ENCODE assay signal across 8 mouse cellular contexts in genomic region chr1:153730671-153731070, GRCm38 (mm10). TPM values are rescaled to one million over a fixed set of nuclear protein-coding genes. Genes with fewer than 3 reads are reported as not detected.
DNase-seq lines count a peak whose midpoint lies in the region; ATAC-seq and TF ChIP-seq lines count a peak whose summit lies in the region.
"Had no signal": no experiment of that assay in that cellular context is flagged by ENCODE, and none has a peak within 500 bp of the region (broad histone marks: within the 10 kb centered on the region; RNA-seq: fewer than 3 reads in every experiment).

No protein-coding gene starts in this region.

- WGBS in lung, embryonic 16.5 days, result 28% methylated on average over 3 of the region's 3 CpGs
- WGBS in lung, adult 2 months, result 30% methylated on average over 3 of the region's 3 CpGs
- WGBS in heart, embryonic 12.5 days, result 19% methylated on average over 3 of the region's 3 CpGs
- WGBS in forebrain, embryonic 11.5 days, result 65% methylated on average over 3 of the region's 3 CpGs

- 0 out of 2 replicates have a peak, but pooled peaks have one; percentile 28 for ATAC-seq in lung, embryonic 16.5 days (ENCODE audit: low read depth)
- peak; percentile 75 for ATAC-seq in heart, embryonic 12.5 days (ENCODE audit: insufficient number of reproducible peaks, low FRiP score)
- no peak for ATAC-seq in forebrain, embryonic 11.5 days (replicated peaks; ENCODE audit: low FRiP score)

- TF ChIP-seq CTCF in lung, adult 2 months (IDR thresholded peaks at IDR 0.05; ENCODE audit: insufficient read depth, low read length), result no peak

- peaks cover 5% of the 10 kb centered on the region; the same call in 1 of the 2 replicates for H3K4me1 ChIP-seq in lung, embryonic 16.5 days (replicated peaks; ENCODE audit: control insufficient read depth, insufficient read depth, low read length)
- H3K4me1 ChIP-seq in lung, adult 2 months (ENCODE audit: control insufficient read depth, insufficient read depth, low read length), result no peaks in the 10 kb centered on the region
- peaks cover 21% of the 10 kb centered on the region for H3K4me1 ChIP-seq in heart, embryonic 12.5 days (replicated peaks)
- H3K4me1 ChIP-seq in forebrain, embryonic 11.5 days (replicated peaks; ENCODE audit: control insufficient read depth, insufficient read depth, low read length), result no peaks in the 10 kb centered on the region
- H3K4me1 ChIP-seq: megakaryocyte, embryonic 14.5 days had no signal

- H3K4me3 ChIP-seq in lung, embryonic 16.5 days (ENCODE audit: low read length), result no peak overlapping the region
- no peak overlapping the region for H3K4me3 ChIP-seq in lung, adult 2 months (replicated peaks; ENCODE audit: extremely low read depth, low read depth, low read length)
- no peak overlapping the region for H3K4me3 ChIP-seq in heart, embryonic 12.5 days
- H3K4me3 ChIP-seq in forebrain, embryonic 11.5 days (ENCODE audit: low read depth, low read length), result no peak overlapping the region
- H3K4me3 ChIP-seq: megakaryocyte, embryonic 14.5 days had no signal

- H3K9me3 ChIP-seq in lung, embryonic 16.5 days (ENCODE audit: control insufficient read depth, low read length), result no peaks in the 10 kb centered on the region
- H3K9me3 ChIP-seq in heart, embryonic 12.5 days (replicated peaks), result no peaks in the 10 kb centered on the region
- no peaks in the 10 kb centered on the region for H3K9me3 ChIP-seq in forebrain, embryonic 11.5 days (ENCODE audit: control insufficient read depth, low read length)

- DNase-seq in lung, adult 2 months, result no peak
- peak; percentile 17 to 45 for DNase-seq in gastrocnemius, adult 8-10 months (ENCODE audit: low spot score in 2 of 2)
- peak; percentile 71 for DNase-seq in kidney, postnatal 10 days
- no peak for DNase-seq in forebrain, embryonic 11.5 days (ENCODE audit: low spot score)
- no peak for DNase-seq in ovary, postnatal 14 days (ENCODE audit: low spot score)

- no peak overlapping the region for H3K27ac ChIP-seq in lung, embryonic 16.5 days (ENCODE audit: low read length)
- peak overlapping the region; percentile 77 for H3K27ac ChIP-seq in heart, embryonic 12.5 days (ENCODE audit: poor library complexity, severe bottlenecking)
- H3K27ac ChIP-seq in forebrain, embryonic 11.5 days (ENCODE audit: low read depth, low read length), result no peak overlapping the region

- no peak for TF ChIP-seq POLR2A in lung, adult 2 months (IDR thresholded peaks at IDR 0.05; ENCODE audit: borderline replicate concordance, extremely low read depth, low read depth, low read length)

- no peak overlapping the region for H3K9ac ChIP-seq in lung, embryonic 16.5 days (ENCODE audit: low read length)
- no peak overlapping the region for H3K9ac ChIP-seq in heart, embryonic 12.5 days
- H3K9ac ChIP-seq in forebrain, embryonic 11.5 days (ENCODE audit: low read length), result no peak overlapping the region

- H3K4me2 ChIP-seq in lung, embryonic 16.5 days (ENCODE audit: low read depth, low read length), result no peak overlapping the region
- H3K4me2 ChIP-seq in heart, embryonic 12.5 days, result no peak overlapping the region
- no peak overlapping the region for H3K4me2 ChIP-seq in forebrain, embryonic 11.5 days (ENCODE audit: low read depth, low read length, severe bottlenecking)

- H3K27me3 ChIP-seq in lung, embryonic 16.5 days (ENCODE audit: control insufficient read depth, insufficient read depth, low read depth, low read length), result no peaks in the 10 kb centered on the region
- peaks cover 20% of the 10 kb centered on the region for H3K27me3 ChIP-seq in heart, embryonic 12.5 days (replicated peaks)
- no peaks in the 10 kb centered on the region for H3K27me3 ChIP-seq in forebrain, embryonic 11.5 days (ENCODE audit: control insufficient read depth, insufficient read depth, low read length)

- no peaks in the 10 kb centered on the region for H3K36me3 ChIP-seq in lung, embryonic 16.5 days (ENCODE audit: control insufficient read depth, insufficient read depth, low read length)
- H3K36me3 ChIP-seq in heart, embryonic 12.5 days, result no peaks in the 10 kb centered on the region
- no peaks in the 10 kb centered on the region for H3K36me3 ChIP-seq in forebrain, embryonic 11.5 days (ENCODE audit: control insufficient read depth, insufficient read depth, low read length)

RNA-seq across cellular contexts. Expression of gene Rgs16, which starts 9.5 kb away (rescaled TPM):
- 1.9 and 2.2 TPM in 2 replicates for polyA plus RNA-seq in lung, embryonic 16.5 days (2015; fragmentation: Nextera tagmentation; extraction: Ambion mirVana)
- polyA plus RNA-seq in lung, adult 2 months (2012; rRNA removed), result 0.71 and 0.76 TPM in 2 replicates
- total RNA-seq in gastrocnemius, adult 8-10 months (2022), result under 1 TPM; 0.52 to 0.91 (median 0.71) TPM
- polyA plus RNA-seq in heart, embryonic 12.5 days (2016; fragmentation: Nextera tagmentation; extraction: Ambion mirVana), result 4.7 and 5.2 TPM in 2 replicates
- 24.3 and 25.3 TPM in 2 replicates for polyA plus RNA-seq in forebrain, embryonic 11.5 days (2014; fragmentation: Nextera tagmentation; extraction: Ambion mirVana)

RNA-seq across cellular contexts. Expression of gene Rnasel, which starts 18.6 kb away (rescaled TPM):
- polyA plus RNA-seq in lung, embryonic 16.5 days (2015; fragmentation: Nextera tagmentation; extraction: Ambion mirVana), result 7.8 and 8.7 TPM in 2 replicates
- 4.7 and 10.1 TPM in 2 replicates for polyA plus RNA-seq in lung, adult 2 months (2012; rRNA removed)
- total RNA-seq in gastrocnemius, adult 8-10 months (2022), result 1 to 10 TPM in 3 of 4 experiments, under 1 TPM in 1; 0.63 to 1.8 (median 1.2) TPM
- polyA plus RNA-seq in heart, embryonic 12.5 days (2016; fragmentation: Nextera tagmentation; extraction: Ambion mirVana), result 11.8 and 12.8 TPM in 2 replicates
- polyA plus RNA-seq in forebrain, embryonic 11.5 days (2014; fragmentation: Nextera tagmentation; extraction: Ambion mirVana), result 19.3 and 19.5 TPM in 2 replicates

Comparison
In these comparisons a context has a peak if more than half of its experiments do, and no peak if none do; other contexts are left out.
1. DNase-seq: peak in gastrocnemius, adult 8-10 months (2 of 2) and kidney, postnatal 10 days (single experiment); none in lung, adult 2 months (single experiment), forebrain, embryonic 11.5 days (single experiment) and ovary, postnatal 14 days (single experiment).